Mouse (Mus musculus): ENCODE measurements at regions not wholly inside any gene's neighbourhood (a gene's known extent, or its start where the extent isn't known, plus 50 kb on each side); places are given as distances from the start of the nearest gene placed in this dataset.

GRCm38 (mm10) chr10:38147421-38147820 is 674.2 kb downstream of the Rfpl4b start:
- TF ChIP-seq CTCF (IDR thresholded peaks at IDR 0.05; ENCODE audit: borderline replicate concordance, extremely low read depth, insufficient read depth, insufficient read length) (no peak), POLR2A (IDR thresholded peaks at IDR 0.05; ENCODE audit: borderline replicate concordance, extremely low read depth, insufficient read depth, insufficient read length, poor library complexity, severe bottlenecking) (no peak)
- DNase-seq (ENCODE audit: low read depth): no peak

GRCm38 (mm10) chr10:38139196-38139595 is 682.4 kb downstream of the Rfpl4b start:
- TF ChIP-seq CTCF (IDR thresholded peaks at IDR 0.05; ENCODE audit: borderline replicate concordance, extremely low read depth, insufficient read depth, insufficient read length) (no peak), POLR2A (IDR thresholded peaks at IDR 0.05; ENCODE audit: borderline replicate concordance, extremely low read depth, insufficient read depth, insufficient read length, poor library complexity, severe bottlenecking) (no peak)
- no peak for DNase-seq (ENCODE audit: low read depth)

GRCm38 (mm10) chr10:38121911-38122573 is 699.5 kb downstream of the Rfpl4b start:
- TF ChIP-seq CTCF (IDR thresholded peaks at IDR 0.05; ENCODE audit: borderline replicate concordance, extremely low read depth, insufficient read depth, insufficient read length): no peak
- TF ChIP-seq POLR2A (IDR thresholded peaks at IDR 0.05; ENCODE audit: borderline replicate concordance, extremely low read depth, insufficient read depth, insufficient read length, poor library complexity, severe bottlenecking): no peak
- DNase-seq (ENCODE audit: low read depth): peak; percentile 43

GRCm38 (mm10) chr10:38118601-38119000 is 703.0 kb downstream of the Rfpl4b start:
- no peak for TF ChIP-seq POLR2A (IDR thresholded peaks at IDR 0.05; ENCODE audit: borderline replicate concordance, extremely low read depth, insufficient read depth, insufficient read length, poor library complexity, severe bottlenecking)
- no peak for TF ChIP-seq CTCF (IDR thresholded peaks at IDR 0.05; ENCODE audit: borderline replicate concordance, extremely low read depth, insufficient read depth, insufficient read length)
- DNase-seq (ENCODE audit: low read depth): no peak

GRCm38 (mm10) chr10:38116516-38116915 is 705.1 kb downstream of the Rfpl4b start:
- no peak for DNase-seq (ENCODE audit: low read depth)
- TF ChIP-seq POLR2A (IDR thresholded peaks at IDR 0.05; ENCODE audit: borderline replicate concordance, extremely low read depth, insufficient read depth, insufficient read length, poor library complexity, severe bottlenecking): no peak
- no peak for TF ChIP-seq CTCF (IDR thresholded peaks at IDR 0.05; ENCODE audit: borderline replicate concordance, extremely low read depth, insufficient read depth, insufficient read length)

GRCm38 (mm10) chr10:38114194-38114593 is 707.4 kb downstream of the Rfpl4b start:
- TF ChIP-seq POLR2A (IDR thresholded peaks at IDR 0.05; ENCODE audit: borderline replicate concordance, extremely low read depth, insufficient read depth, insufficient read length, poor library complexity, severe bottlenecking): no peak
- no peak for TF ChIP-seq CTCF (IDR thresholded peaks at IDR 0.05; ENCODE audit: borderline replicate concordance, extremely low read depth, insufficient read depth, insufficient read length)
- no peak for DNase-seq (ENCODE audit: low read depth)

GRCm38 (mm10) chr10:38108591-38108990 is 713.0 kb downstream of the Rfpl4b start:
- TF ChIP-seq CTCF (IDR thresholded peaks at IDR 0.05; ENCODE audit: borderline replicate concordance, extremely low read depth, insufficient read depth, insufficient read length) (no peak), POLR2A (IDR thresholded peaks at IDR 0.05; ENCODE audit: borderline replicate concordance, extremely low read depth, insufficient read depth, insufficient read length, poor library complexity, severe bottlenecking) (no peak)
- DNase-seq (ENCODE audit: low read depth): no peak

GRCm38 (mm10) chr10:38103570-38103969 is 718.0 kb downstream of the Rfpl4b start:
- no peak for TF ChIP-seq CTCF (IDR thresholded peaks at IDR 0.05; ENCODE audit: borderline replicate concordance, extremely low read depth, insufficient read depth, insufficient read length)
- no peak for TF ChIP-seq POLR2A (IDR thresholded peaks at IDR 0.05; ENCODE audit: borderline replicate concordance, extremely low read depth, insufficient read depth, insufficient read length, poor library complexity, severe bottlenecking)
- peak; percentile 85 for DNase-seq (ENCODE audit: low read depth)

GRCm38 (mm10) chr10:38078521-38078920 is 743.1 kb downstream of the Rfpl4b start:
- no peak for DNase-seq (ENCODE audit: low read depth)
- TF ChIP-seq CTCF (IDR thresholded peaks at IDR 0.05; ENCODE audit: borderline replicate concordance, extremely low read depth, insufficient read depth, insufficient read length) (no peak), POLR2A (IDR thresholded peaks at IDR 0.05; ENCODE audit: borderline replicate concordance, extremely low read depth, insufficient read depth, insufficient read length, poor library complexity, severe bottlenecking) (no peak)

GRCm38 (mm10) chr10:38072394-38072793 is 749.2 kb downstream of the Rfpl4b start:
- TF ChIP-seq CTCF (IDR thresholded peaks at IDR 0.05; ENCODE audit: borderline replicate concordance, extremely low read depth, insufficient read depth, insufficient read length): no peak
- TF ChIP-seq POLR2A (IDR thresholded peaks at IDR 0.05; ENCODE audit: borderline replicate concordance, extremely low read depth, insufficient read depth, insufficient read length, poor library complexity, severe bottlenecking): no peak
- DNase-seq (ENCODE audit: low read depth): peak; percentile 19

GRCm38 (mm10) chr10:38059050-38059449 is 762.5 kb downstream of the Rfpl4b start:
- TF ChIP-seq CTCF (IDR thresholded peaks at IDR 0.05; ENCODE audit: borderline replicate concordance, extremely low read depth, insufficient read depth, insufficient read length) (no peak), POLR2A (IDR thresholded peaks at IDR 0.05; ENCODE audit: borderline replicate concordance, extremely low read depth, insufficient read depth, insufficient read length, poor library complexity, severe bottlenecking) (no peak)
- DNase-seq (ENCODE audit: low read depth): no peak

GRCm38 (mm10) chr10:38010452-38010851 is 811.1 kb downstream of the Rfpl4b start:
- TF ChIP-seq POLR2A (IDR thresholded peaks at IDR 0.05; ENCODE audit: borderline replicate concordance, extremely low read depth, insufficient read depth, insufficient read length, poor library complexity, severe bottlenecking) (no peak), CTCF (IDR thresholded peaks at IDR 0.05; ENCODE audit: borderline replicate concordance, extremely low read depth, insufficient read depth, insufficient read length) (no peak)
- DNase-seq (ENCODE audit: low read depth): peak; percentile 85
